Mouse (Mus musculus) frontal cortex, postnatal 14 days (tissue): Measurements from ENCODE around the gene Wwc1.
A peak's percentile ranks its signal among the peaks of the same experiment; 100 is the strongest.

Experiments used
- DNase-seq, 2 experiments: peaks; one replicate each; pipeline ENCODE4 v3.0.0; 2022; ENCODE audit warnings: low spot score in 2 of 2

The Wwc1 gene

GRCm38 (mm10) chr11:35980411-35980917 is at the start of gene Wwc1:
Gene Wwc1, minus strand, starts transcription at chr11:35980527.
- peak in 1 of 2 experiments; percentile 61 for DNase-seq

- no peak for DNase-seq
Measured at GRCm38 (mm10) chr11:36020009-36020408, 39.7 kb upstream of the Wwc1 start.

GRCm38 (mm10) chr11:36013179-36013578 is 32.9 kb upstream of the Wwc1 start:
- DNase-seq: no peak

- no peak for DNase-seq
Measured at GRCm38 (mm10) chr11:36009281-36010208, 29.2 kb upstream of the Wwc1 start.

GRCm38 (mm10) chr11:36002900-36003299 is 22.6 kb upstream of the Wwc1 start:
- DNase-seq: no peak

GRCm38 (mm10) chr11:36001282-36001970 is 21.1 kb upstream of the Wwc1 start:
- DNase-seq: peak; percentile 88 to 94

- DNase-seq: no peak
Measured at GRCm38 (mm10) chr11:36000585-36001281, 20.4 kb upstream of the Wwc1 start.

GRCm38 (mm10) chr11:36000038-36000437 is 19.7 kb upstream of the Wwc1 start:
- DNase-seq: no peak

- DNase-seq: no peak
Measured at GRCm38 (mm10) chr11:35998048-35998447, 17.7 kb upstream of the Wwc1 start.

- DNase-seq: no peak
Measured at GRCm38 (mm10) chr11:35995310-35995709, 15.0 kb upstream of the Wwc1 start.

GRCm38 (mm10) chr11:35991846-35992245 is 11.5 kb upstream of the Wwc1 start:
- DNase-seq: no peak

- no peak for DNase-seq
Measured at GRCm38 (mm10) chr11:35989967-35990366, 9.6 kb upstream of the Wwc1 start.

- DNase-seq: peak; percentile 81 to 88
Measured at GRCm38 (mm10) chr11:35985841-35986393, 5.6 kb upstream of the Wwc1 start.

GRCm38 (mm10) chr11:35982734-35983133 is 2.4 kb upstream of the Wwc1 start:
- no peak for DNase-seq

- no peak for DNase-seq
Measured at GRCm38 (mm10) chr11:35979733-35980410, 455 bp downstream of the Wwc1 start.

GRCm38 (mm10) chr11:35979266-35979732 is 1.0 kb downstream of the Wwc1 start:
- no peak for DNase-seq

- DNase-seq: no peak
Measured at GRCm38 (mm10) chr11:35977796-35978195, 2.5 kb downstream of the Wwc1 start.

GRCm38 (mm10) chr11:35977096-35977495 is 3.2 kb downstream of the Wwc1 start:
- no peak for DNase-seq

- no peak for DNase-seq
Measured at GRCm38 (mm10) chr11:35976482-35976881, 3.8 kb downstream of the Wwc1 start.

GRCm38 (mm10) chr11:35974632-35975450 is 5.5 kb downstream of the Wwc1 start:
- no peak for DNase-seq
